Mouse (Mus musculus) brown adipose tissue, adult 24 weeks (tissue): ENCODE results near the gene Tmem63b. TPM values are rescaled to one million over a fixed set of nuclear protein-coding genes. Genes with fewer than 3 reads are reported as not detected.

Experiments
- polyA plus RNA-seq: library from polyadenylated mRNA; stranded (reverse); fragments of >200 nt; gene quantifications from 2 replicates; pipeline ENCODE4 v1.2.4, GENCODE M21; 2012; ENCODE audit not compliant: missing spikeins, insufficient read depth, insufficient read length

Gene Tmem63b
- polyA plus RNA-seq, 1 experiment: 24.2 TPM

Other genes starting within 250 kb of the Tmem63b start
- not detected in 2 replicates for gene Spats1, start 211.5 kb downstream of the Tmem63b start, polyA plus RNA-seq
- gene Aars2, start 180.1 kb downstream of the Tmem63b start, polyA plus RNA-seq: 16.0 and 16.1 TPM in 2 replicates
- not detected in 2 replicates for gene Tcte1, start 163.5 kb downstream of the Tmem63b start, polyA plus RNA-seq
- gene Tmem151b, start 137.2 kb downstream of the Tmem63b start, polyA plus RNA-seq: not detected in 2 replicates
- gene Nfkbie, start 131.2 kb downstream of the Tmem63b start, polyA plus RNA-seq: 1.4 and 1.6 TPM in 2 replicates
- 17.0 and 36.4 TPM in 2 replicates for gene Slc35b2, start 123.0 kb downstream of the Tmem63b start, polyA plus RNA-seq
- gene Hsp90ab1, start 113.6 kb downstream of the Tmem63b start, polyA plus RNA-seq: 869 and 998 TPM in 2 replicates
- 32.8 and 56.5 TPM in 2 replicates for gene Slc29a1, start 87.3 kb downstream of the Tmem63b start, polyA plus RNA-seq
- not detected in 2 replicates for gene Mymx, start 84.8 kb downstream of the Tmem63b start, polyA plus RNA-seq
- not detected in 2 replicates for gene Capn11, start 27.6 kb downstream of the Tmem63b start, polyA plus RNA-seq
- gene Mrpl14, start 583 bp downstream of the Tmem63b start, polyA plus RNA-seq: 138 and 175 TPM in 2 replicates
- not detected in 2 replicates for gene 1600014C23Rik, start 46.9 kb upstream of the Tmem63b start, polyA plus RNA-seq